Mouse (Mus musculus) spleen, adult 2 months (tissue): ENCODE data around the gene Faf1. TPM values are rescaled to one million over a fixed set of nuclear protein-coding genes. Genes with fewer than 3 reads are reported as not detected.

Experiments
- DNase-seq, 2 experiments: peaks; one replicate each; pipeline versions ENCODE4 v3.0.0 to v3.0.0-alpha.2; 2012 to 2021; ENCODE audit warnings: low spot score in 2 of 2, low read depth in 1 of 2
- H3K27ac ChIP-seq: fragments of 200-500 bp; 2 replicates; pipeline ENCODE4 v1.5.1; 2012; ENCODE audit warnings: low read length, inconsistent platforms; ENCODE audit not compliant: insufficient read depth
- H3K27me3 ChIP-seq: fragments of 200-500 bp; 2 replicates; pipeline ENCODE4 v1.6.1; 2012; ENCODE audit warnings: mild to moderate bottlenecking, moderate library complexity, low read length, inconsistent platforms; ENCODE audit not compliant: control insufficient read depth, insufficient read depth
- H3K36me3 ChIP-seq: fragments of 200-500 bp; 2 replicates; pipeline ENCODE4 v1.6.1; 2012; ENCODE audit warnings: mild to moderate bottlenecking, low read length, inconsistent platforms; ENCODE audit not compliant: control insufficient read depth, insufficient read depth
- H3K4me1 ChIP-seq: fragments of 200-500 bp; 2 replicates; pipeline ENCODE4 v1.6.1; 2011; ENCODE audit warnings: inconsistent platforms; ENCODE audit not compliant: control insufficient read depth, insufficient read depth, insufficient read length
- H3K4me3 ChIP-seq: fragments of 200-500 bp; 2 replicates; pipeline ENCODE4 v1.5.1; 2011; ENCODE audit warnings: mild to moderate bottlenecking, inconsistent platforms; ENCODE audit not compliant: insufficient read depth, insufficient read length; ENCODE audit errors: extremely low read depth
- CTCF ChIP-seq: fragments of 200-500 bp; IDR thresholded peaks from 2 replicates; pipeline ENCODE4 v1.5.1; 2011; ENCODE audit warnings: mild to moderate bottlenecking, inconsistent platforms; ENCODE audit not compliant: insufficient read depth, insufficient read length, insufficient replicate concordance; ENCODE audit errors: extremely low read depth
- POLR2A ChIP-seq: fragments of 200-500 bp; IDR thresholded peaks from 2 replicates; pipeline ENCODE4 v1.6.1; 2011; ENCODE audit warnings: low read depth, low read length, inconsistent platforms
- WGBS: fragments of 180-500 bp; shearing (Covaris S2); methylation state at CpG from one replicate; pipeline ENCODE4 v1.1.7; 2018; 5-methylcytosine and 5-hydroxymethylcytosine counted together
- polyA plus RNA-seq: library from polyadenylated mRNA; depleted of rRNA; stranded (reverse); fragments of >200 nt; gene quantifications from 2 replicates; pipeline ENCODE4 v1.2.3, GENCODE M21; 2012

Gene Faf1
- polyA plus RNA-seq, 1 experiment = 3.5 TPM

DNA sequence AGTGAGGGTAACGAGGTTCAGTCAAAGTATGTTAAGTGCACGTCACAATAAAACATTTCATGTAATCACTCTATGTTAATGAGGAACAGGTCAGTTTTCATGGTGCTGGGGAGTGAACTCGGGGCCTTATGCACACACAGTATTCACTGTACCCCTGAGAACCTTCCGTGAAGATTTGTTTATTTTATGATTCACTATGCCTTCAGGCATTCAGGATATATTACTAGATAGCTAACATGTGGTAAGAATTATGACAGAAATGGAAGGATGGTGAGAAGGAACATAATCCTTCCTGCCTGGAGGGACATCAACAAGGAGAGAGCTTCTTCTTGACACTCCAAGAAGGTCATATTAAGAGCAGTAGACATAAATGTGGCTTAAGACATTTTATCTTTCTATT, 29.1 kb upstream of the Faf1 start:
- TF ChIP-seq CTCF (no peak), POLR2A (no peak)
- Histone ChIP-seq H3K27ac (no peak overlapping the region), H3K4me1 (no peaks in the 10 kb centered on the region), H3K4me3 (no peak overlapping the region), H3K36me3 (no peaks in the 10 kb centered on the region), H3K27me3 (no peaks in the 10 kb centered on the region)
- 77% methylated on average over 4 of the region's 4 CpGs for WGBS
- no peak for DNase-seq

DNA sequence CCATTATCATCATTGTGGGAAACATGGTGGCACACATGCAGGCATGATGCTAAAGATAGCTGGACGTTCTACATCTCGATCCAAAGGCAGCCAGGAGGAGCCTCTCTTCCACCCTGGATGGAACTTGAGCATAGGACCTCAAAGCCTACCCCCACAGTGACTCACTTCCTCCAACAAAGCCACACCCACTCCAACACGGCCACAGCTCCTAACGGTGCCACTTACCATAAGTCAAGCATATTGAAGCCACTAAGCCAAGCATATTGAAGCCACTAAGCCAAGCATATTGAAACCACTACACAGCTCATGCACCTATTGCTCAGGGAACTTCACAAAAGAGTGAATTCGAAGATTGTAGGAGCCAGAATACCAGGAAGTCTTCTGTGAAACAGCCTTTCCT, 27.1 kb upstream of the Faf1 start:
- Histone ChIP-seq H3K27me3 (no peaks in the 10 kb centered on the region), H3K27ac (no peak overlapping the region), H3K4me3 (no peak overlapping the region), H3K4me1 (no peaks in the 10 kb centered on the region), H3K36me3 (no peaks in the 10 kb centered on the region)
- DNase-seq = no peak
- WGBS = 72% methylated on average over 5 of the region's 5 CpGs
- TF ChIP-seq CTCF = no peak
- TF ChIP-seq POLR2A = no peak

DNA sequence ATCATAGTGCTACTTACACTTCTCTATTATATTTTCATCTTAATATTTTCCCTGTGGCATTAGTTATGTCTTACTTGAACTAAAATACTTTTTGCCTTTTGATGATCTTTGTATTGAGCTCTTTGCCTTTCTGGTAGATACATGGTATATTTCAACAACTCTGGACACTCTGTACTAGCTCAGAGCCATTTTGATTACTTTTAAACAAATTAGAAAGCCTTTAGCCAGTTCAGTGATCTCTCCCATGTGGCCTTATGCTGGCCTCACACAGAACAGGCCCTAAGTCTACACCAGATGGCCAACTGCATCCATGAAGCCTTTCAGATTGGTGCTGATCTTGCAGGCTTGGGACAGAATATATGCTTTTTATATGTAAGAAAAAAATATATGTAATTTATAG, 23.1 kb upstream of the Faf1 start:
- peaks cover 3% of the 10 kb centered on the region; the same call in 1 of the 2 replicates for H3K27me3 ChIP-seq
- TF ChIP-seq CTCF (no peak), POLR2A (no peak)
- no peaks in the 10 kb centered on the region for H3K4me1 ChIP-seq
- H3K4me3 ChIP-seq = no peak overlapping the region
- H3K36me3 ChIP-seq = no peaks in the 10 kb centered on the region
- DNase-seq = no peak
- no peak overlapping the region for H3K27ac ChIP-seq

DNA sequence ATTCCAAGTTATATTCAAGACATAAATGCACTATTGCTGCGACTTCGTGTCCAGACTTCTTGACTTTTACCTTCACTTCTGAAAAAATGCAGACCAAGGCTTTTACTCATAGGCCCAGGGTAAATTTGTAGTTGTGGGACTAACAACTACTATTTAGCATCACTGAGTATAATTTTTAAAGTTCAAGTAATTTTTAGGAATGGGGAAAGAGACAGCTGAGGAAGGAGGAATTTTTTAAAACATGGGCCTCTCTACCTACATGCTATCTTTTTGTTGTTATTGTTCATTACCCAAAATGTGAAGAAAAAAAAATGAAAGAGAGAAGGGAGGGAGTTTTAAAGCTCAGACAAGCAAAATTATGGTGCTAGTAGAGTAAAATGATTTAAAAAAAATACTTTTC, 21.7 kb upstream of the Faf1 start:
- TF ChIP-seq CTCF (no peak), POLR2A (no peak)
- DNase-seq = no peak
- Histone ChIP-seq H3K27me3 (peaks cover 4% of the 10 kb centered on the region; the same call in 1 of the 2 replicates), H3K27ac (no peak overlapping the region), H3K4me3 (no peak overlapping the region), H3K4me1 (no peaks in the 10 kb centered on the region), H3K36me3 (no peaks in the 10 kb centered on the region)
- WGBS = 92% methylated on average over 2 of the region's 2 CpGs

DNA sequence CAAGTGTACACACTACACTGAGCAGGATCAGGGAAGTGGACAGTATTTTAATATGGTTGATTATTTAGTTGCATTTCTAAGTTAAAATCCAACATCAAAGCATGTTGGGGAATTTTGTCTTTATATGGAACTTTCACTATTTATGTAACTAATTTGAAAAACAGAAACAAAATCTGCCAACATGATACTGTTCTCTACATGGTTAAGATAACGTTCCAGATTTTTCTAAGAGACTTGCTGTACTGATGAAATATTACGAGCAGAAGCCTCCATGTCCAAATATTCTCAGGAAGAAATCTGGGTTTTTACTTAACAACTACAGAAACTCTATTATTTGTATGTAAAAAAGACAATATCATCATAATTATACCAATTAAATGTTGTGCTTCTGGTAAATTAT, 20.6 kb upstream of the Faf1 start:
- no peak for DNase-seq
- WGBS = 80% methylated on average over 2 of the region's 2 CpGs
- Histone ChIP-seq H3K27me3 (peaks cover 4% of the 10 kb centered on the region; the same call in 1 of the 2 replicates), H3K36me3 (no peaks in the 10 kb centered on the region), H3K4me1 (no peaks in the 10 kb centered on the region), H3K4me3 (no peak overlapping the region; the same call in 1 of the 2 replicates), H3K27ac (no peak overlapping the region)
- TF ChIP-seq POLR2A (no peak), CTCF (no peak)

DNA sequence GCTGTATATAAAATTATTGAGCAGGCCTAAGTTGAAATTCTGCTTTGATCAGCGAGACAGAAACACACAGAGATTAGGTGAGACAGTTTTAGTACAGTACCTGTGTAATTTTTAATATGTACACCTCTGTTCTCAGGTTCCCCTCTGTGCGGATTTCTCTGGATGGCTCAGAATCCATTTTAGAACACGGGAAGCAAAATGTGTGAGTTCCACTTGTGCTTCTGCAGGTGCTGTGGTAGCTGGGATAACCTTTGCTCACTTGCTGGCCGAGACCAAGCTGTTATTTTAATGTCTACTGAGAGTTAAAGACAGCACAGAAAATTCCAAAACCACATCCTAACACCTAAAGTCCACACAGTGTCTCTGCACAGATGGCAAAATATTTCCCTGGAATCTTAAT, 20.1 kb upstream of the Faf1 start:
- Histone ChIP-seq H3K36me3 (no peaks in the 10 kb centered on the region), H3K4me1 (no peaks in the 10 kb centered on the region; the same call in 1 of the 2 replicates), H3K4me3 (no peak overlapping the region), H3K27ac (no peak overlapping the region), H3K27me3 (peaks cover 4% of the 10 kb centered on the region; the same call in 1 of the 2 replicates)
- TF ChIP-seq CTCF (no peak), POLR2A (no peak)
- DNase-seq = no peak
- WGBS = 49% methylated on average over 4 of the region's 4 CpGs

DNA sequence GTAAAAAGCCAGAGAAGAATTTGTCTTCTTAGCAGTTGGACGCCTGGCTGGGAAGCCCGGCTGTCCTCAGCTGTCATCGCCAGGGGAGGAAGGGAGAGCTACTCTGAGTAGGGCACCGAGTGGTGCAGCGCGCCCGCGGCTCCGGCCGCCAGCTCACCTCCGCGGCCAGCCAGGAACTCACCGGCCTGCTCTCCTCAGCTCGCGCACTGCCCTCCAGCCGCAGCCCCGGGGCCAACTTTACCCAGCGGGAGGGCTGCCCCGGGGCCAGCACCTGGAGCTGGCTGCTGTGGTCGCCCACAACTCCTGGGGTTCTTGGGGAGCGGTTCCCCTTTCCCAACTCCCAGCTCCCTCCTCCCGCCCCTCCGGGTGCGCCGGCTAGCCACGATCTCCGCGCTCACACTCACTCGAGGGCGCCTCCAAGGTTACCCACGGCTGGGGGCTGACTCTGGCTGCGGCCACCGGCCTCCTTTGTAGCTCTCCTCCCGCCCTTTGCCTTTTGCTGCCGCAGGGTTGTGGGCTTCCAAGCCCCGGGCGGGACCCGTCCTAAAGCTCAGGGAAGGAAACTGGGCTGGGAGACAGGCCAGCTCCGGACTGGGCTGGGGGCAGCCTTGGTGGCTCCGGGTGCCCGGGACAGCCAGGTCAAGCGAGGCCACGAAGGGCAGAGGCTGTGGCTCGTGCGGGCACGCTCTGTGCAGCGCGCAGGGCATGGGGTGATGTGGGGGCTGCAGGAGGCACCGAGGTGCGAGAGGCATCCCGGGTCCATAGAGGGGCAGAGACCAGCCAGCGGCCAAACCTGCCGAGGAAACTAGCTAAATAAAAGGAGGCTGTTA, 19.2 kb upstream of the Faf1 start:
- Histone ChIP-seq H3K27ac (no peak overlapping the region; the same call in 1 of the 2 replicates), H3K27me3 (peaks cover 4% of the 10 kb centered on the region; the same call in 1 of the 2 replicates), H3K4me1 (no peaks in the 10 kb centered on the region; the same call in 1 of the 2 replicates), H3K36me3 (no peaks in the 10 kb centered on the region), H3K4me3 (peak overlapping the region; percentile 71)
- WGBS = under 1% methylated on average over 51 of the region's 53 CpGs
- DNase-seq = peak in 1 of 2 experiments; percentile 18
- TF ChIP-seq POLR2A = no peak
- TF ChIP-seq CTCF = no peak
